Mouse (Mus musculus) cerebellum, adult (tissue): ENCODE results near the gene Mfap3l.
"Not testable (repeated sequence)": the region's sequence is repeated elsewhere in the genome, so short reads cannot be mapped to it uniquely, and the experiment has no call there.

Experiments used
- ATAC-seq: cut with Nextera tagmentation; 2 replicates; pipeline ENCODE4 v1.9.2; 2017; ENCODE audit warnings: mild to moderate bottlenecking, moderate library complexity, mixed read lengths; ENCODE audit not compliant: insufficient number of reproducible peaks, low FRiP score, low TSS enrichment

Mfap3l gene

DNA sequence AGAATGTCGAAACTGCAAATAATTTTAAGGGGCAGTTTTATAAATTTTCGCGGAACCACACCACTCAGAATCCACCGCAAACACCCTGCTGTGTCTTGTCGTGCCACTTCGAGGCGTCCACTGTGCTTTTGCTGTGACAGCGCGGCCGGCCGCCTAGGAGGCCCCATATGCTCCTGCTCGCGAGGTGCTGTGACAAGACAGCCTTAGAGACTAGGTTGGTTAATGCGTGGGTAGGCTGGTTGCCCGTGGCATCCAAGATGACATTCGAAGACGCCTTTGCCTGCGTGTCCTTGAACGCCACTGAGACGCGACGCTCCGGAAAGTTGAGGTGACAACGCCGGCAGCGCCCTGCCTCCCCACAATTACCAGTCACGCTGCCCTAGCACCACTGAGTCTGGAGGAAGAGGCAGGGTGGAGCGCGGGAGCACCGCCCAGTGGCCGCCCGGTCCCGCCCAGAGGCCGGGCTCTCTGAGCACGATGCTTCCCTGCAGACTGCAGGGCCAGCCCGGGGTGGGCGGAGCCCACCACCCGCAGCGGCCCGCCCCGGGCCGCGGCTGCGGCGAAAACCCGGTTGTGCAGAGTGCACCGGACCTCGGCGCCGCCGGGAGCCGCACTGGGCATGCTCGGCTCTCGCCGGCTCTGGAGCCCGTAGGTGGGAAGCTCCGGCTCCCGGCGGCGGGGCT, at the start of gene Mfap3l:
Gene Mfap3l (plus strand): TSS at position 578 of the 683 bp plus-strand sequence.
- ATAC-seq, result peak; percentile 92

- no peak for ATAC-seq
These were observed 49.3 kb upstream of the Mfap3l start for GRCm38 (mm10) chr8:60583369-60583768.

DNA sequence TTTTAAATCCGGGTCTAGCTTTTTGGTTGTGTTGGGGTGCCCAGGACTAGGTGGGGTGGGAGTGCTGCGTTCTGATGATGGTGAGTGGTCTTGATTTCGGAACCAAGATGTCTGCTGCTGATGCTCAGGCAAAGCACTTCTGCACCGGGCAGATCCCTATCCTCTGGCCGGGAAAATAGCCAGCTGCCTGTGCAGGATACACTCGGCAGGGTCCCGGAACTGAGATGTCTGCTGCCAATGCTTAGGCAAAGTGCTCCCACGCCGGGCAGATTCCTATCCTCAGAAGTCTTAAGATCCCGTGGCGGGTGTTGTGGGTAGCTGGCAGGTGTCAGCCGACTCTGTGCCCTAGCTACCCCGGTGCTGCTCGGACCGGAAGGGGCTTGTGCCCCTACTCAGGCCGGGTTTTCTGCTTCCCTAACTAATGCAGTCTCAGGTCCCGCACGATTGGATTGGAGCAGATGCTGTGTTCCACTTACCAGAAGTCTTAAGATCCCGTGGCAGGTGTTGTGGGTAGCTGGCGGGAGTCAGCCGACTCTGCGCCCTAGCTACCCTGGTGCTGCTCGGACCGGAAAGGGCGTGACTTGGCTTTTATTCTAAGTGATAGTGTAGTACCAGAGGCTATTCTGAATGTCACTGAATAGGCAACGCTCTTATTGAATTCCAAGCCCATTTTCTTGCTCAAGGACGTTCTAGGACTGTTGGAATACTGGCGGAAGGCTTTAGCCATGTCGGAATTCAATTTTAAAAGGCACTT, 41.1 kb upstream of the Mfap3l start:
- ATAC-seq, result not testable (repeated sequence)

- no peak for ATAC-seq
These were observed 37.9 kb upstream of the Mfap3l start for GRCm38 (mm10) chr8:60594761-60595160.

GRCm38 (mm10) chr8:60611580-60612111, 21.0 kb upstream of the Mfap3l start:
- ATAC-seq, result no peak

GRCm38 (mm10) chr8:60616928-60617327, 15.7 kb upstream of the Mfap3l start:
- peak; percentile 36; the same call in 1 of the 2 replicates for ATAC-seq

DNA sequence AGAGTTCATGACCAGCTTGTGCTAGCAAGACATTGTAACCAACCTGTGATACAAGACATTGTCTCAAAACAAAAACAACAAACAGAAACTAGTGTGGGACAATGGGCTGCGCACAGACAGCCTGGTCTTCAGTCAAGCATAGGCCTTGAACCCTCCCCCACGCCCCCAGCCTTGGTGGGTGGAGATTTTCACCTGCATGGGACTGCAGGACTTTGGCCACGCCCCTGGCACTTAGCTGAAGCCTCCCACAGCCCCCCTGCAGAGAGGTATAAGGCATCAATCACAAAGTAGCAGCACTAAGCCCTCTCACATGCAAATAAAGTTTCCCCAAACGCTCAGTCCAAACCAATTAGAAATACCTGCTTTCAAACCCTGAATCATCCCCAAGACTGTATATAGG, 11.1 kb upstream of the Mfap3l start:
- no peak for ATAC-seq

GRCm38 (mm10) chr8:60622056-60622455, 10.6 kb upstream of the Mfap3l start:
- ATAC-seq, result no peak

GRCm38 (mm10) chr8:60623438-60623837, 9.2 kb upstream of the Mfap3l start:
- ATAC-seq, result no peak

GRCm38 (mm10) chr8:60624722-60625121, 7.9 kb upstream of the Mfap3l start:
- no peak for ATAC-seq

DNA sequence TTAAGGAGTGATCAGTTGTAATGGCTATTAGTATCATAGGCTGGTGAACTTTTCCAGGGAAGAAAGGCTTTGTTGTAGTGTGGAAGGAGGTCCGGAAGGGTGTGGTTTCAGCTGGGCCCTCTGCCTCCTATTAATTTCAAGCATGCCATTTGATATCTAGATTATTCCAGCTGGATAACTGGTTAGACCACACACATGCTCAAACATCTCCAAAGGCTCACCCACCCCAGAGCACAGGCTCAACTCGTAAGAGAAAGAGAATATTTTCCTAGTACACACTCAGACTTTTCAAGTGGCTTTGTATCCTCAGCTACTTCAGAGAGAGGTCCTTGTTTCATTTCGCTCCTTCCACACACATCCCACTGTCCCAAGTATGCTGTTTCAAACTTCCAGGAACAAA, 4.7 kb upstream of the Mfap3l start:
- no peak for ATAC-seq

- no peak for ATAC-seq
These were observed 3.6 kb upstream of the Mfap3l start for GRCm38 (mm10) chr8:60629059-60629458.

GRCm38 (mm10) chr8:60631504-60631934, 1.1 kb upstream of the Mfap3l start:
- ATAC-seq, result peak; percentile 53

DNA sequence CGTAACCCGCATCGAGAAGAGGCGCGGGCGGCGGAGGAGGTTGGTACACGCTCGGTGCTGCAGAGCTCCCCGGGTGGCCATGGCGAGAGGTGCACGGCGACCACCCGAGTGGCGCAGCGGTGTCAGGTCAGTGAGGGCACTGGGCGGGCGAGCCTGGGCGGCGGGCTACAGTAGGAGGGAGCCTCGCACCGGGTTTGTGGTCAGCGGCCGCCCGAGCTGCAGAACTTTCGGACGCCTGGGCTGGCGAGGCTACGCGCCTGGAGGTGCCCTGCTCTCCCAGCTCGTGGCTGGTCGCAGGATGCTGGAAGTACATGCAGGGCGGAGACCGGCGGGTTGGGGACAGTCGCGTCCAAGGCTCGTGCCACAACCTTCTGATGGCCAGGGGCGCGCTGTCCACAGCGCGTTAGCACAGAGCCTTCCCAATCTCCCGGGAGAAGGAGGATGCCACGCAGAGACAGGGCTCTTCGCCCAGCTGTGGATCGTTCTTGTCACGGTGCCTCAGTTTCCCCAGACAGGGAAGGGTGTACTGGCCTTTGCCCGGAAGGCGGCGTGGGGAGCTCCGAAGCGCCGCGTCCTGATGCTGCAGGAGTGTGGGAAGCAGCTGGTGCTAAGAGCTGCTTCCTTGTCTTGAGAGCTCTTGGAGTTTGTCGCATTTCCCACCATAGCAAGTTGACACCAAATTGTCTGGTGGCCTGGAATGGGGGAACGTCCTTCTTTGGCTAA, 467 bp downstream of the Mfap3l start:
- peak; percentile 5 for ATAC-seq

DNA sequence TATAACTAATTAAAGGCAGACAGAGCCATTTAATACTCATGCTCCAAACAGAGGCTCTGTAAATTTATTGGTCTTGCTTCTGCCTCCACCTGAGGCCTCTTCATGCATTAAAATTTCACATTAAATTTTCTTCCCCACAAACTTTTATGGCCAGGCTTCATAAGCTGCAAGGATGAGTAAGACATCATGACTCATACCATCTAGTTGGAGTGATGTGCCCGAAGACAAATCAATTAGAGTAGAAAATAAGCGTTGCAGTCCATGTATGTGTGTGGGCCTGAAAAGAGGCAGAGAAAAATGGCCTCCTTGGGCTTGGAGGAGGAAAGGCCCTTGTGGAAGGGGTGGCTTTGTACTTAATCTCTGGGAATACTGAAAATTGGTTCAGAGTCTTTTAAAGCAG, 2.3 kb downstream of the Mfap3l start:
- ATAC-seq, result no peak

- ATAC-seq, result no peak
These were observed 3.2 kb downstream of the Mfap3l start for GRCm38 (mm10) chr8:60635846-60636245.

- no peak for ATAC-seq
These were observed 7.4 kb downstream of the Mfap3l start for GRCm38 (mm10) chr8:60640046-60640445.

GRCm38 (mm10) chr8:60643416-60644020, 10.9 kb downstream of the Mfap3l start:
- ATAC-seq, result no peak

- ATAC-seq, result no peak
These were observed 12.5 kb downstream of the Mfap3l start for GRCm38 (mm10) chr8:60645164-60645563.

GRCm38 (mm10) chr8:60645911-60646310, 13.3 kb downstream of the Mfap3l start:
- ATAC-seq, result no peak
